In genomic region chr9:27401169-27401568, GRCm38 (mm10) we compare ENCODE assay signal across 25 mouse cellular contexts. TPM values are rescaled to one million over a fixed set of nuclear protein-coding genes. Genes with fewer than 3 reads are reported as not detected.
A peak's percentile ranks its signal among the peaks of the same experiment; 100 is the strongest.
DNase-seq lines count a peak whose midpoint lies in the region; TF ChIP-seq lines count a peak whose summit lies in the region.
"Had no signal": no experiment of that assay in that cellular context is flagged by ENCODE, and none has a peak within 500 bp of the region (broad histone marks: within the 10 kb centered on the region; RNA-seq: fewer than 3 reads in every experiment).

No protein-coding gene starts in this region.

- TF ChIP-seq CTCF in layer of hippocampus, adult 2 months (conservative IDR thresholded peaks at IDR 0.05), result no peak
- no peak for TF ChIP-seq CTCF in cortical plate, adult 2 months (IDR thresholded peaks at IDR 0.05; ENCODE audit: extremely low read depth, insufficient read depth, low read length)

- no peak overlapping the region for H3K4me3 ChIP-seq in layer of hippocampus, adult 2 months
- no peak overlapping the region for H3K4me3 ChIP-seq in cortical plate, adult 2 months (ENCODE audit: insufficient read depth, low read length)
- H3K4me3 ChIP-seq: embryonic facial prominence, embryonic 13.5 days; forebrain, embryonic 12.5 days; gastrocnemius, adult 2 months; heart, embryonic 12.5 days; hindbrain, embryonic 10.5 days; hindbrain, embryonic 15.5 days had no signal

- TF ChIP-seq POLR2A in cortical plate, adult 2 months (IDR thresholded peaks at IDR 0.05; ENCODE audit: extremely low read depth, insufficient read depth, low read length), result no peak

- DNase-seq in layer of hippocampus, adult 2 months (ENCODE audit: low spot score in 2 of 2), result peak in 1 of 2 experiments; percentile 49
- no peak for DNase-seq in layer of hippocampus, adult 9-10 months (ENCODE audit: low spot score)
- DNase-seq in left cerebral cortex, adult 9 months (ENCODE audit: low spot score in 2 of 2), result peak; percentile 45 to 51
- no peak for DNase-seq in left cerebral cortex, postnatal 10 days (ENCODE audit: extremely low spot score in 1 of 2, low spot score in 2 of 2)
- peak; percentile 90 for DNase-seq in brain, adult 2 months (ENCODE audit: low read depth, low spot score)
- no peak for DNase-seq in T-cell, adult 2 months (ENCODE audit: low spot score)
- DNase-seq: adrenal gland, postnatal 10 days; cerebellum, adult 8-10 months; cerebellum, postnatal 25 days; gastrocnemius, adult 2 months; gastrocnemius, postnatal 25 days had no signal

- H3K4me1 ChIP-seq in cortical plate, adult 2 months (ENCODE audit: control insufficient read depth, insufficient read depth, low read length), result no peaks in the 10 kb centered on the region; the same call in 1 of the 2 replicates
- H3K4me1 ChIP-seq: embryonic facial prominence, embryonic 13.5 days; forebrain, embryonic 12.5 days; heart, embryonic 12.5 days; hindbrain, embryonic 10.5 days; hindbrain, embryonic 15.5 days had no signal

- intact Hi-C loops in left cerebral cortex, postnatal 10 days (cut with DNase I), result no loop called here

- H3K27ac ChIP-seq in layer of hippocampus, adult 2 months, result peak overlapping the region; percentile 51; the same call in 1 of the 2 replicates
- peak overlapping the region; percentile 48; the same call in 1 of the 2 replicates for H3K27ac ChIP-seq in cortical plate, adult 2 months (ENCODE audit: insufficient read depth, low read length)
- H3K27ac ChIP-seq: embryonic facial prominence, embryonic 13.5 days; forebrain, embryonic 12.5 days; gastrocnemius, adult 2 months; hindbrain, embryonic 10.5 days; hindbrain, embryonic 15.5 days had no signal

RNA-seq across cellular contexts. Expression of gene Spata19, which starts 4.6 kb away (rescaled TPM):
- not detected for total RNA-seq in layer of hippocampus, adult 2 months (2021)
- under 1 TPM in 1 of 2 experiments, not detected in 1; 0.61 TPM for total RNA-seq in left cerebral cortex, postnatal 10 days (2021)
- polyA plus RNA-seq in cortical plate, adult 2 months (2012; rRNA removed), result 1.3 and 1.5 TPM in 2 replicates
- total RNA-seq: adrenal gland, postnatal 10 days; adrenal gland, postnatal 4 days; ES-E14; gastrocnemius, adult 2 months; gastrocnemius, postnatal 25 days; granulocyte monocyte progenitor cell, adult 5-6 weeks; heart, adult 8-10 months; heart, postnatal 25 days had no signal
- polyA plus RNA-seq: embryonic facial prominence, embryonic 13.5 days; forebrain, embryonic 12.5 days; forebrain, embryonic 16.5 days; heart, embryonic 12.5 days; heart, embryonic 16.5 days; hindbrain, embryonic 10.5 days; hindbrain, embryonic 15.5 days; inflammation-experienced regulatory T-cells, adult 6 months had no signal

Comparison
In these comparisons a context has a peak if more than half of its experiments do, and no peak if none do; other contexts are left out.
1. DNase-seq: peak in left cerebral cortex, adult 9 months (2 of 2) and brain, adult 2 months (single experiment); none in layer of hippocampus, adult 9-10 months (single experiment), left cerebral cortex, postnatal 10 days (0 of 2) and T-cell, adult 2 months (single experiment).